Mouse (Mus musculus): ENCODE measurements around the gene Tnnt2.

DNA sequence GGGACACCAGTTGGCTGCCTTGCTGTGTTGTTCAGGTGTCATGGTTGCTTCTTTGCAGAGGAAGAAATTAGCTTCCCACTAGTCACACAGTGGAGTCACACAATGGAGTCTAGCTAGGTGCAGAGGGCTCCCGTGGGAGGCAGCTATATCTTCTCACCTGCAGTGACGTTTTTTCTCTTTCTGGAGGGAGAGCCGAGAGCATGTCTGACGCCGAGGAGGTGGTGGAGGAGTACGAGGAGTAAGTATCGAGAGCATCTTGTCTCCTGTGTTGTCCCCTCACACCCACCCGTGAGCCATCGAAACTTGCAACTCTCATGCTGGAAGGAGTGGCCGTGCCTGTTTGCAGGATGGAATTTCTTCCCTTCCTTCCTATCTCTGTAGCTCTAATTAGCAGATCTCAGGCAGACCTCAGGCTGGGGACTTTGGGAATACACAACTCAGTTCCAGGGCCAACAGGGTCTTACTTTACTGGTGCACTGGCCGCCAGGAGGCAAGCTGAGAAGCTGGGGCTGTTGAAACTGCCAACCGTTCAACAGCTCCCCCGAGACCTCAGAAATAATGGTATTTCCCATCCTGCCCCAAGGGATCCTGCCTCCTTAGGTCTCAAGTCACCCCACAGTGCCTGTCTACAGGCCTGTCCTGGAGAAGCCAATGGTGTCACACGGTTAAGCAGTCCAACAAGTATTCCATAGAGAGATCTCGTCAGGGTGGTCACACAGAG is 4.7 kb downstream of the Tnnt2 start:
- TF ChIP-seq CTCF (IDR thresholded peaks at IDR 0.05; ENCODE audit: low read depth) (no peak), EP300 (IDR thresholded peaks at IDR 0.05; ENCODE audit: low read depth) (no peak)
